Mouse (Mus musculus) megakaryocyte, embryonic 14.5 days (primary cell): Measurements from ENCODE around the gene AB124611.

ENCODE experiments used
- FLI1 ChIP-seq: IDR thresholded peaks from 2 replicates; pipeline ENCODE4 v1.6.1; 2012; ENCODE audit warnings: low read length, inconsistent platforms, mixed read lengths
- GATA1 ChIP-seq: IDR thresholded peaks from 3 replicates; pipeline ENCODE4 v1.6.1; 2012; ENCODE audit warnings: mixed read lengths, low read length, inconsistent platforms, borderline replicate concordance

GRCm38 (mm10) chr9:21575253-21575652, 49.3 kb downstream of the AB124611 start:
- TF ChIP-seq GATA1 (no peak), FLI1 (no peak)
